Mouse (Mus musculus) thymus, adult 2 months (tissue): ENCODE measurements around the gene Olfr646.

Experiments used
- CTCF ChIP-seq: fragments of 200-500 bp; IDR thresholded peaks from 2 replicates; pipeline ENCODE4 v1.5.1; 2012; ENCODE audit warnings: mild to moderate bottlenecking, control low read depth, low read length, moderate library complexity, borderline replicate concordance; ENCODE audit not compliant: control insufficient read depth, poor library complexity, insufficient read depth; ENCODE audit errors: extremely low read depth
- POLR2A ChIP-seq: fragments of 200-500 bp; IDR thresholded peaks from 2 replicates; pipeline ENCODE4 v1.6.1; 2012; ENCODE audit warnings: mild to moderate bottlenecking, low read length, control low read depth, moderate library complexity; ENCODE audit not compliant: control insufficient read depth, poor library complexity, insufficient read depth; ENCODE audit errors: extremely low read depth

GRCm38 (mm10) chr7:104085365-104085764 lies 19.3 kb upstream of the Olfr646 start, which contains the start of gene Olfr645:
- TF ChIP-seq POLR2A (no peak), CTCF (no peak)
